In genomic region chr4:125144627-125145026, GRCm38 (mm10) we compare ENCODE assay signal across 17 mouse cellular contexts. TPM values are rescaled to one million over a fixed set of nuclear protein-coding genes. Genes with fewer than 3 reads are reported as not detected.
DNase-seq lines count a peak whose midpoint lies in the region; ATAC-seq and TF ChIP-seq lines count a peak whose summit lies in the region.
"Had no signal": no experiment of that assay in that cellular context is flagged by ENCODE, and none has a peak within 500 bp of the region (broad histone marks: within the 10 kb centered on the region; RNA-seq: fewer than 3 reads in every experiment).

No protein-coding gene starts in this region.

- TF ChIP-seq CTCF in hindbrain, postnatal 0 days (IDR thresholded peaks at IDR 0.05; ENCODE audit: low read depth), result no peak

- no peaks in the 10 kb centered on the region for H3K36me3 ChIP-seq in hindbrain, postnatal 0 days (ENCODE audit: insufficient read depth, low read length)
- no peaks in the 10 kb centered on the region for H3K36me3 ChIP-seq in hindbrain, embryonic 11.5 days (ENCODE audit: control insufficient read depth, insufficient read depth, low read length)
- no peaks in the 10 kb centered on the region for H3K36me3 ChIP-seq in megakaryocyte, embryonic 14.5 days (replicated peaks; ENCODE audit: low read length)
- H3K36me3 ChIP-seq: embryonic facial prominence, embryonic 13.5 days; forebrain, embryonic 15.5 days; hindbrain, embryonic 13.5 days; intestine, embryonic 15.5 days; kidney, embryonic 15.5 days had no signal

- ATAC-seq in hindbrain, postnatal 0 days, result peak; percentile 24; the same call in 1 of the 2 replicates
- ATAC-seq in hindbrain, embryonic 11.5 days (ENCODE audit: low FRiP score), result no peak
- no peak for ATAC-seq in megakaryocyte, adult 5-6 weeks (ENCODE audit: poor library complexity, severe bottlenecking)
- ATAC-seq: forebrain, embryonic 15.5 days; intestine, embryonic 15.5 days had no signal

- no peak overlapping the region for H3K9ac ChIP-seq in hindbrain, postnatal 0 days (replicated peaks; ENCODE audit: low read length)
- no peak overlapping the region for H3K9ac ChIP-seq in hindbrain, embryonic 11.5 days (ENCODE audit: low read depth, low read length)
- H3K9ac ChIP-seq: embryonic facial prominence, embryonic 13.5 days; forebrain, embryonic 15.5 days; hindbrain, embryonic 13.5 days; intestine, embryonic 15.5 days; kidney, embryonic 15.5 days; liver, embryonic 14.5 days had no signal

- WGBS in hindbrain, postnatal 0 days, result 13% methylated on average over 7 of the region's 7 CpGs
- 15% methylated on average over 7 of the region's 7 CpGs for WGBS in hindbrain, embryonic 11.5 days

- peaks cover 16% of the 10 kb centered on the region; the same call in 1 of the 2 replicates for H3K4me1 ChIP-seq in hindbrain, postnatal 0 days (ENCODE audit: insufficient read depth, low read length)
- H3K4me1 ChIP-seq in hindbrain, embryonic 11.5 days (replicated peaks; ENCODE audit: control insufficient read depth, insufficient read depth, low read length), result no peaks in the 10 kb centered on the region
- H3K4me1 ChIP-seq in megakaryocyte, embryonic 14.5 days, result peaks cover 40% of the 10 kb centered on the region
- 0 out of 2 replicates have a peak, but pooled peaks cover 2% of the 10 kb centered on the region for H3K4me1 ChIP-seq in brown adipose tissue, adult 24 weeks (ENCODE audit: control insufficient read depth, insufficient read depth, insufficient read length, low read length)
- H3K4me1 ChIP-seq: intestine, embryonic 15.5 days; kidney, embryonic 15.5 days had no signal

- no peak overlapping the region for H3K27ac ChIP-seq in hindbrain, postnatal 0 days
- no peak overlapping the region for H3K27ac ChIP-seq in hindbrain, embryonic 11.5 days (ENCODE audit: low read depth, low read length)
- H3K27ac ChIP-seq in brown adipose tissue, adult 24 weeks (replicated peaks; ENCODE audit: low read depth, low read length), result peak overlapping the region; percentile 19; the same call in 1 of the 2 replicates
- H3K27ac ChIP-seq: embryonic facial prominence, embryonic 13.5 days; forebrain, embryonic 15.5 days; hindbrain, embryonic 13.5 days; intestine, embryonic 15.5 days; kidney, embryonic 15.5 days; liver, embryonic 14.5 days had no signal

- H3K9me3 ChIP-seq in hindbrain, postnatal 0 days (ENCODE audit: low read length), result no peaks in the 10 kb centered on the region
- no peaks in the 10 kb centered on the region for H3K9me3 ChIP-seq in hindbrain, embryonic 11.5 days (ENCODE audit: control insufficient read depth, low read length)
- H3K9me3 ChIP-seq in megakaryocyte, embryonic 14.5 days, result peaks cover 12% of the 10 kb centered on the region
- H3K9me3 ChIP-seq: embryonic facial prominence, embryonic 13.5 days; forebrain, embryonic 15.5 days; hindbrain, embryonic 13.5 days; intestine, embryonic 15.5 days; kidney, embryonic 15.5 days had no signal

- DNase-seq in hindbrain, postnatal 0 days (ENCODE audit: low spot score), result peak; percentile 56
- no peak for DNase-seq in hindbrain, embryonic 11.5 days (ENCODE audit: low spot score)
- DNase-seq in Muller cell, postnatal 12 days (ENCODE audit: inconsistent ontology term), result peak; percentile 58
- DNase-seq in heart, adult 8-10 months (ENCODE audit: low spot score), result no peak
- DNase-seq in kidney, postnatal 10 days, result no peak
- DNase-seq: retina, postnatal 1 day; thymus, postnatal 36 days had no signal

- no peak overlapping the region for H3K4me3 ChIP-seq in hindbrain, postnatal 0 days (ENCODE audit: low read length)
- H3K4me3 ChIP-seq in hindbrain, embryonic 11.5 days (ENCODE audit: low read depth, low read length), result no peak overlapping the region
- peak overlapping the region; percentile 82 for H3K4me3 ChIP-seq in megakaryocyte, embryonic 14.5 days (replicated peaks)
- H3K4me3 ChIP-seq in brown adipose tissue, adult 24 weeks (ENCODE audit: insufficient read depth, low read depth, low read length), result no peak overlapping the region
- H3K4me3 ChIP-seq: embryonic facial prominence, embryonic 13.5 days; forebrain, embryonic 15.5 days; hindbrain, embryonic 13.5 days; intestine, embryonic 15.5 days; kidney, embryonic 15.5 days had no signal

- no peak overlapping the region for H3K4me2 ChIP-seq in hindbrain, postnatal 0 days (ENCODE audit: low read depth, low read length)
- H3K4me2 ChIP-seq in hindbrain, embryonic 11.5 days (replicated peaks; ENCODE audit: low read depth, low read length), result no peak overlapping the region
- H3K4me2 ChIP-seq: embryonic facial prominence, embryonic 13.5 days; forebrain, embryonic 15.5 days; heart, embryonic 11.5 days; hindbrain, embryonic 13.5 days; intestine, embryonic 15.5 days; kidney, embryonic 15.5 days had no signal

- peaks cover 7% of the 10 kb centered on the region; the same call in 1 of the 2 replicates for H3K27me3 ChIP-seq in hindbrain, postnatal 0 days (ENCODE audit: insufficient read depth, low read length)
- H3K27me3 ChIP-seq in hindbrain, embryonic 11.5 days (ENCODE audit: control insufficient read depth, insufficient read depth, low read length), result no peaks in the 10 kb centered on the region
- peaks cover 34% of the 10 kb centered on the region for H3K27me3 ChIP-seq in megakaryocyte, embryonic 14.5 days (replicated peaks)
- H3K27me3 ChIP-seq: forebrain, embryonic 15.5 days had no signal

RNA-seq across cellular contexts. Expression of gene Zc3h12a, which starts 17.0 kb away (rescaled TPM):
- total RNA-seq in hindbrain, postnatal 0 days (2014; rRNA removed), result not detected in 2 replicates
- 0.16 and 0.31 TPM in 2 replicates for polyA plus RNA-seq in hindbrain, postnatal 0 days (2015; fragmentation: Nextera tagmentation; extraction: Ambion mirVana)
- 0.29 and 0.78 TPM in 2 replicates for polyA plus RNA-seq in hindbrain, embryonic 11.5 days (2014; fragmentation: Nextera tagmentation; extraction: Ambion mirVana)
- polyA plus RNA-seq in megakaryocyte, embryonic 14.5 days (2012; ENCODE audit: insufficient read depth, low replicate concordance), result 19.3 and 20.5 TPM in 2 replicates
- total RNA-seq in megakaryocyte, adult 5-6 weeks (2015), result 10.4 and 11.1 TPM in 2 replicates
- total RNA-seq in megakaryocyte, adult 5-6 weeks (2017), result 3.9 and 5.9 TPM in 2 replicates
- polyA plus RNA-seq in brown adipose tissue, adult 24 weeks (2012; ENCODE audit: insufficient read depth, insufficient read length, missing spikeins), result 3.1 and 5.4 TPM in 2 replicates
- 1 to 10 TPM; 3.5 to 5.7 (median 3.9) TPM for total RNA-seq in heart, adult 8-10 months (2022)

RNA-seq across cellular contexts. Expression of gene Meaf6, which starts 59.7 kb away (rescaled TPM):
- total RNA-seq in hindbrain, postnatal 0 days (2014; rRNA removed), result 47.0 and 50.4 TPM in 2 replicates
- polyA plus RNA-seq in hindbrain, postnatal 0 days (2015; fragmentation: Nextera tagmentation; extraction: Ambion mirVana), result 131 and 133 TPM in 2 replicates
- 122 and 131 TPM in 2 replicates for polyA plus RNA-seq in hindbrain, embryonic 11.5 days (2014; fragmentation: Nextera tagmentation; extraction: Ambion mirVana)
- polyA plus RNA-seq in megakaryocyte, embryonic 14.5 days (2012; ENCODE audit: insufficient read depth, low replicate concordance), result 41.3 and 52.8 TPM in 2 replicates
- total RNA-seq in megakaryocyte, adult 5-6 weeks (2015), result 40.2 and 45.5 TPM in 2 replicates
- total RNA-seq in megakaryocyte, adult 5-6 weeks (2017), result 45.6 and 49.1 TPM in 2 replicates
- 15.2 and 16.5 TPM in 2 replicates for polyA plus RNA-seq in brown adipose tissue, adult 24 weeks (2012; ENCODE audit: insufficient read depth, insufficient read length, missing spikeins)
- 10 to 100 TPM; 13.3 to 20.8 (median 19.9) TPM for total RNA-seq in heart, adult 8-10 months (2022)

Comparison
In these comparisons a context has a peak if more than half of its experiments do, and no peak if none do; other contexts are left out.
1. DNase-seq: peak in hindbrain, postnatal 0 days (single experiment) and Muller cell, postnatal 12 days (single experiment); none in hindbrain, embryonic 11.5 days (single experiment), heart, adult 8-10 months (single experiment) and kidney, postnatal 10 days (single experiment).